Mouse (Mus musculus) ES-Bruce4 (cell line): ENCODE measurements at regions not wholly inside any gene's neighbourhood (a gene's known extent, or its start where the extent isn't known, plus 50 kb on each side); places are given as distances from the start of the nearest gene placed in this dataset.

Experiments used
- CTCF ChIP-seq: IDR thresholded peaks from one replicate; pipeline ENCODE4 v1.8.1; 2011; ENCODE audit warnings: low read depth, low read length
- EP300 ChIP-seq: IDR thresholded peaks from 2 replicates; pipeline ENCODE4 v1.6.1; 2011; ENCODE audit warnings: low read depth, low read length; ENCODE audit not compliant: insufficient read depth
- POLR2A ChIP-seq: IDR thresholded peaks from one replicate; pipeline ENCODE4 v1.8.1; 2011; ENCODE audit warnings: low read length; ENCODE audit not compliant: insufficient read depth

DNA sequence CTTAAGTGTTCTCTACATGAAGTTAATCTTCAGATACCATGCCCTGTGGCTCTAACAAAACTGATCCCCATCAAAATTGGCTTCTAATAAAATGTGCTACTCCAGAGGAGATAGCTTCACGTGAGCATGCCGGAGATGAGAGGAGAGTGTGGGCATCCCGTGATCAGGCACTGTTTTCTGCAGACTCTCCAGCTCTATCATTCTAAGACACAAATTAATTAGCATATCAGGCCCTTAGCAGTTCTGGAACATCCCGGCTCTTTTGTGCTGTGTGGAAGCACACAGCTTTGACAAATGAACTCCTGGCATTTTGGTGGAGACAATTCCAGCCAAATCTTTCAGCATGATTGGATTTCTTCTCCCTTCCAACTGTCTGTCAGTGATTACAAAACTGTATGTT, 91.0 kb upstream of the B3gat2 start:
- TF ChIP-seq CTCF (no peak), EP300 (no peak), POLR2A (no peak)
